Mouse (Mus musculus) subcutaneous adipose tissue, adult 2 months (tissue): ENCODE data around the gene Gm13277. TPM values are rescaled to one million over a fixed set of nuclear protein-coding genes. Genes with fewer than 3 reads are reported as not detected.

Experiments used
- polyA plus RNA-seq: library from polyadenylated mRNA; depleted of rRNA; stranded (reverse); fragments of >200 nt; gene quantifications from 2 replicates; pipeline ENCODE4 v1.2.3, GENCODE M21; 2012; ENCODE audit warnings: low replicate concordance; rRNA removed

Gm13277 gene
- not detected in 2 replicates for polyA plus RNA-seq

GRCm38 (mm10) chr4:88788402-88788801, at the start of gene Gm13277:
Gene Gm13277 (plus strand): TSS chr4:88788632.

GRCm38 (mm10) chr4:88754818-88755340, 33.6 kb upstream of the Gm13277 start, which contains the start of gene Gm13271:
Gene Gm13271 (plus strand): TSS chr4:88754868.

GRCm38 (mm10) chr4:88759610-88760268, 28.7 kb upstream of the Gm13277 start, which contains the start of gene Gm13283:
Gene Gm13283 (plus strand): TSS chr4:88760119.

GRCm38 (mm10) chr4:88773534-88773933, 14.9 kb upstream of the Gm13277 start, which contains the start of gene Gm13290:
Gene Gm13290 (plus strand): TSS chr4:88773834.

GRCm38 (mm10) chr4:88776622-88777021, 11.8 kb upstream of the Gm13277 start, which contains the start of gene Gm13289:
Gene Gm13289 (plus strand): TSS chr4:88776922.

GRCm38 (mm10) chr4:88779550-88779949, 8.9 kb upstream of the Gm13277 start, which contains the start of gene Gm13272:
Gene Gm13272 (plus strand): TSS chr4:88779850.

GRCm38 (mm10) chr4:88781831-88782230, 6.6 kb upstream of the Gm13277 start, which contains the start of gene Ifnz:
Gene Ifnz (plus strand): TSS chr4:88782131.

GRCm38 (mm10) chr4:88785409-88785808, 3.0 kb upstream of the Gm13277 start, which contains the start of gene Gm13276:
Gene Gm13276 (plus strand): TSS chr4:88785709.

GRCm38 (mm10) chr4:88791250-88791649, 2.8 kb downstream of the Gm13277 start, which contains the start of gene Gm13278:
Gene Gm13278 (plus strand): TSS chr4:88791550.

GRCm38 (mm10) chr4:88793936-88794675, 5.7 kb downstream of the Gm13277 start, which contains the start of gene Gm13275:
Gene Gm13275 (plus strand): TSS chr4:88794487.

GRCm38 (mm10) chr4:88797097-88797496, 8.7 kb downstream of the Gm13277 start, which contains the start of gene Gm13279:
Gene Gm13279 (plus strand): TSS chr4:88797397.

GRCm38 (mm10) chr4:88799365-88799764, 10.9 kb downstream of the Gm13277 start, which contains the start of gene Gm13285:
Gene Gm13285 (plus strand): TSS chr4:88799665.

GRCm38 (mm10) chr4:88802954-88803353, 14.5 kb downstream of the Gm13277 start, which contains the start of gene Gm13287:
Gene Gm13287 (plus strand): TSS chr4:88803254.

GRCm38 (mm10) chr4:88805231-88805630, 16.8 kb downstream of the Gm13277 start, which contains the start of gene Gm13288:
Gene Gm13288 (plus strand): TSS chr4:88805531.

GRCm38 (mm10) chr4:88815928-88816327, 27.5 kb downstream of the Gm13277 start, which contains the start of gene Ifna7:
Gene Ifna7 (plus strand): TSS chr4:88816228.

GRCm38 (mm10) chr4:88819659-88820058, 31.2 kb downstream of the Gm13277 start, which contains the start of gene Ifna11:
Gene Ifna11 (plus strand): TSS chr4:88819959.

GRCm38 (mm10) chr4:88827116-88827515, 38.7 kb downstream of the Gm13277 start, which contains the start of gene Ifna6:
Gene Ifna6 (plus strand): TSS chr4:88827416.

GRCm38 (mm10) chr4:88835225-88835624, 46.8 kb downstream of the Gm13277 start, which contains the start of gene Ifna5:
Gene Ifna5 (plus strand): TSS chr4:88835525.

